Mouse (Mus musculus): ENCODE measurements around the gene Myo9b. TPM values are rescaled to one million over a fixed set of nuclear protein-coding genes. Genes with fewer than 3 reads are reported as not detected.
"Not testable (repeated sequence)": the region's sequence is repeated elsewhere in the genome, so short reads cannot be mapped to it uniquely, and the experiment has no call there.

Myo9b gene
- total RNA-seq, 2 experiments from 2014 or later: 47.3 to 48.5 TPM

DNA sequence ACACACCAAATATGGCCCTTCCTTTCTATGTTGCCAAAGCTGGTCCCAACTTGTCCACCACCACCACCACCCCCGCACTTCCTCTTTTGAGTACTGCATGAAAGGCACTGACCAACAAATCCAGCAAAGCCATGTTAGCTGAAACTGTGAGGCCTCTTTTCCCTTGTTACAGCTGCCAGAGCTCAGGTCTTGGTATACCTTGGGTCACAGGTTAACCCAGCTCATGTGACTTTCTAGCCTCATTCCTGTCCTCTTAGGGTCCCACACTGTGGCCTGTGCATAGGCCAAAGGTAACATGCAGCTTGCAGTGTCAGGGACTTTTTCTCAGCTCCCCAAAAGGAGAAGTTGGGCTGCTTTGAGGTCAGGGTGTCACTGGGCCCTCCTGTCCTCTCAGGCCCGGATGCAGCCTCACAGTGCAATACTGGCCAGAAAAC, 23.7 kb downstream of the Myo9b start:
- intact Hi-C loops (cut with DNase I): no loop called here
- DNase-seq: no peak

DNA sequence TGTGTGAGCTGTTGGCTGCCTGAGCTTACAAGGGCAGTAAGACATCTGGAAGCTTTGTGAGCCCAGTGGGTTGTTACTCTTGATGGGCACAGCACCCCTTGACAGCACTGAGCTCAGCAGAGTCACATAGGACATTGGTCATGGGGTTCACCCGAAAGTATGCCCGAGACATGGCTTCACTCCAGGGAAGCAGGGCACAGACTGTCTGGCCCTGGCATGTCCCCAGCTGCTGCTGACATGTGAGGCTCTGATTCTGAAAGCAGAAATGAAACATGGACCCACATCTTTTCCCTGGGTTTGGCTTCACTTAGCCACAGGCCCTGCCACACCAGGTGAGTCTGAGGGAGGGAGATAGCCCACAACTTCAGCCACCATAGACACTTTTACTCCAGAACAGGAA, 24.3 kb downstream of the Myo9b start:
- DNase-seq: no peak
- intact Hi-C loops (cut with DNase I): no loop called here

DNA sequence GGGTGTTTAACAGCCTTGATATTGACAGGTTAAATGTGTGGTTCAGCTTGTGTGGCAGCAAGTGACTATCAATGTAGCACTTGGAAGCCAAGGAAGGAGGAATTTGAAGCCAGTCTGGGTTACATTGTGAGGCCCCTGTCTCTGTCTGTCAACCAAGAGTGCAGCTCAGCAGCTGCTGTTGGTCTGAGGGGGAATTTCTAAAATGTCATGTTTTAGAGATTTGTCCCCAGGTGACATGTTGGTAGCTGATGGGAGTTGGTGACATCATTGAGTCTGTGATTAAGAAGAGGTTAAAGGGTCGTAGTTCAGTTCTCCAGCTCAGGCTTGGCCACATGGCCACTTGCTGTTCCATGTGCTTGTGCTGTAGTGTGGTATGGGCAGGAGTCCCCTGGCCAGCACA, 24.9 kb downstream of the Myo9b start:
- intact Hi-C loops (cut with DNase I): no loop called here
- no peak for DNase-seq

DNA sequence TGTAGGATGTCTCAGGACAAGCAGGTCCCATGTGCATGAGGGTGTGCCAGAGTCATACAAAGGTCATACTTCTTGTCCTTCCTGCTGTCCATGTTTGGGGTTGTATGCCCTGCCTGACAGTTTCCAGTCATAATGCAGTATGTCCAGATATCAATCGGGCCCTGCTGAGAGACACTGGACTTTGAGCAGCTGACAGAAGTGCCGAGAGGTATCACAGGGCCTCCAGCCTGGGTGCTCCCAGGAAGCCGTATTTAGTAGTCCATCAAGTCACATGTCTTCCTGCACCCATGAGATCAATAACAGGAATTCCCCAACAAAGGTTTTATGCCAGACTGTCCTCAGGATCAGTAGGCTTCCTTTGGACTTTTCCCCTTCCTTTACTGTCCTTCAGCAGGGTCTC, 27.2 kb downstream of the Myo9b start:
- intact Hi-C loops (cut with DNase I): no loop called here

DNA sequence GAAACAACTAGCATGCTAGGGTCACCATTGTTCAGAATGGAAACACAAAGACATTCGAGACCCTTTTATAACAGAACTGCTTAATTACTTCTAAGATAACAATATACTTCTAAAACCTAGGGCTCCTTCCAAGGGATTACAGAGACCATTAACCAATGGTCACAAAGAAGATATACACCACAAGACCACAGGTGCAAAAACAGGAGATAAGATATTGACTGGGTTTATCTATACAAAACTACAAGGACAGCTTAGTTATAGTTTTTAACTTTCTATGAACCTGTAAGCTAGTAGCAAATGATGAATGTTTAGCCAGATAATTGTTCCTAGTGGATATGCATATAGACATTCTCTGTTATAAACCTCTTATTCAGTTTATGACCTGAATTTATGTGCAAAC, 30.3 kb downstream of the Myo9b start:
- DNase-seq: no peak
- intact Hi-C loops (cut with DNase I): no loop called here

More for the DNA sequence above, 27.2 kb downstream of the Myo9b start:
- no peak for DNase-seq

GRCm38 (mm10) chr8:71303632-71304031, 31.1 kb downstream of the Myo9b start:
- no peak for DNase-seq
- intact Hi-C loops (cut with DNase I): no loop called here

GRCm38 (mm10) chr8:71305988-71306387, 33.5 kb downstream of the Myo9b start:
- intact Hi-C loops (cut with DNase I): no loop called here

GRCm38 (mm10) chr8:71307371-71307770, 34.9 kb downstream of the Myo9b start:
- no peak for DNase-seq
- intact Hi-C loops (cut with DNase I): no loop called here

More at GRCm38 (mm10) chr8:71305988-71306387, 33.5 kb downstream of the Myo9b start:
- DNase-seq: no peak

- no peak for DNase-seq
- intact Hi-C loops (cut with DNase I): no loop called here
Measured at GRCm38 (mm10) chr8:71307913-71308312, 35.4 kb downstream of the Myo9b start.

DNA sequence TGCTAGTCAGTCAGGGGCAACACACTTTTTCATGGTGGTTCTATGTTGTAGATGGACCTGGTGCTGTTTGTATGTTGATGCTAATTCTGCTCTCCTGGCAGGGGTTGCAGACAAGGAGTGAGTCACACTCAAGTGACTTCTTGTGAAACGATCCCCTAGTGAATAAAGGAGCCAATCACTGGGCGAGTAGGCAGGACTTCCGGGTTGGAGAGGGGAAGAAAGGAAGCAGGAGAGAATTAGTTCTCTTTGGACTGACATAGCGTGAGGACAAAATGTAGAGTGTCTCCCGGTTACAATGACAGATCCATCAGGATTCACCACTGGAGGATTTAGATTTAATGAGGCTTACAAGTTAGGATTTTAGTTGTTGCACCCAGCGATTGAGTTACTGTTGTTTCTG, 37.9 kb downstream of the Myo9b start:
- intact Hi-C loops (cut with DNase I): no loop called here
- DNase-seq: no peak

DNA sequence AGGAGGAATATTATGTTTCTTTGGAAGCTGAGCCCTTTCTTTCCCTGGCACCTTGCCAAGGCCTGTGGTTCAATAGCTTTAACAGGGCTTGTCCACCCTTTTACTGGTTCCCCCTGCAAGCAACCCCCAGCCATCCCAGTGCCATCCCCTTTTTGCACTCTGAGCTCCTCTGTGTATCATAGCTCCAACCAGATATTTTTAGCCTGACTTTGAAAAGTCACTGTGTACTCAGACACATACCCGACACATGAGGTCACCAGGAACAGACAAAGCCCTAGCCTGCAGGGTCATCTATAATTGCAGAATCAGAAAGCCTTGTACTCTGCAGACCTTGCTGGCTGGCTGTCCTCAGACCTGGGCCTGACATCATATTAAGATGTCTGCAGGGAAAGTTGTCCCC, 40.2 kb downstream of the Myo9b start:
- intact Hi-C loops (cut with DNase I): no loop called here
- DNase-seq: peak; percentile 20

GRCm38 (mm10) chr8:71313951-71314350, 41.4 kb downstream of the Myo9b start:
- intact Hi-C loops (cut with DNase I): no loop called here
- no peak for DNase-seq

- no peak for DNase-seq
- intact Hi-C loops (cut with DNase I): no loop called here
Measured at GRCm38 (mm10) chr8:71315972-71316371, 43.5 kb downstream of the Myo9b start.

DNA sequence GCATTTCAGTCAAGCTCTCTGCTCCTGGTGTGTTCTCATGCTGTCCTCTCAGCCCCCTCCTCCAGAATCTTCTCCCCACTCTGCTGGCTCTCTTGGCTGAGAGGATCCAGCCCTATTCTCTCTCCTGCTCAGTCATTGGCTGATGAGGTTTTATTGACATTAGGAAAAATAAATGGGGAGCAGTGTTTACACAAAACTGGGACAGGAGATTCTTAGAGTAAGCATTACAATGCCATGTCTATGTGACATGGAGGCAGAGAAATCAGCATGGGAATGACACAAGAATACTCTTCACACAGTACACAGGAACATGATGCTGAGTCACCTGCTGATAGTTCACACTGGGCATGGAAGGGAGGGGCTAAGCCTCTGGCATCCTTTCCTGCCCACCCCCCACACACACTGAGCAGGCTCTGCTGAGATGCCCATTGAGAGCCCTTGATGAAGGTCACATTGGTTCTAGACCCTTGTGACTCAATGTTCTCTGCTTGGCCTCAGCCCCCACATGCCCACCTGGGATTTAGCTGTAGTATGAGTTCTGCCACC, 44.0 kb downstream of the Myo9b start:
- intact Hi-C loops (cut with DNase I): no loop called here
- DNase-seq: no peak

DNA sequence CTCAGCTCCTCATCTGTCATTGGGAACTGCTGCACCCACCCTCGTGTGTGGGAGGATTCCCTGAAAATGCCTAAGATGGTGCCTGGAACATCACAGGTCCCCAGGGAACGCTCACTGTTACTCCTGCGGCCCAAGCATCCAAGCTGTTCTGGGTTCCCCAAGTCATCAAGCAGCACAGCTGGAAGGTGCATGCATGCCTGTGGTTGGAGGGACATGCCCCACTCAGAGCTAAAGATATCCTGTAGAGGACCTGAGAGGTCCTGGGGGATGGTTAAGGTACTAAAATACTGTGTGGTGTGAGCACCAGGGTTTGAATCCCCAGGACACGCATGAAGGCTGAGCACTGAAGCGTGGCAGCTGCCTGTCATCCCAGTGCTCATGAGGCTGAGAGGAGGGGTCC, 46.1 kb downstream of the Myo9b start:
- intact Hi-C loops (cut with DNase I); DNase-seq: not testable (repeated sequence)

- intact Hi-C loops (cut with DNase I); DNase-seq: not testable (repeated sequence)
Measured at GRCm38 (mm10) chr8:71319760-71320159, 47.2 kb downstream of the Myo9b start.

- intact Hi-C loops (cut with DNase I): no loop called here
Measured at GRCm38 (mm10) chr8:71322939-71323338, 50.4 kb downstream of the Myo9b start.

GRCm38 (mm10) chr8:71324848-71325247, 52.3 kb downstream of the Myo9b start:
- intact Hi-C loops (cut with DNase I): no loop called here
- DNase-seq: no peak

More at GRCm38 (mm10) chr8:71322939-71323338, 50.4 kb downstream of the Myo9b start:
- no peak for DNase-seq

DNA sequence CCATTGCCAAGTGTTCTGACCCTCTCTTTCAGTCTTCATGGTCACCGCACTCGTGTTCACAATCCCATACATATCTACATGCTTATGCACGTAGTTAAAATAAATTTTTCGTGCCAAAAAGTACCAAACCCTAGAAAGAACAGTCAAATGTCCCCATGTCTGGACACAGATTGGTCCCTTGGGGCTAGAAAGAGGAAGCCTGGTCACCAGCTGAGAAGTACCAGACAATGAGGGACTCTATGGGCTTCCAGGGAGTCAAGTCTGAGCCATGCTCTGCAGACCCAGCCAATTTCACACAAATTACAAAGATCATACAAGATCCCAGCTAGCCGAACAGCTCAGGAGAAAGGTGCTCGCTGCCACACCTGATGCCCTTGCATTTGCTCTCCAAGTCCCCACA, 65.3 kb downstream of the Myo9b start:
- DNase-seq; intact Hi-C loops (cut with DNase I): not testable (repeated sequence)

DNA sequence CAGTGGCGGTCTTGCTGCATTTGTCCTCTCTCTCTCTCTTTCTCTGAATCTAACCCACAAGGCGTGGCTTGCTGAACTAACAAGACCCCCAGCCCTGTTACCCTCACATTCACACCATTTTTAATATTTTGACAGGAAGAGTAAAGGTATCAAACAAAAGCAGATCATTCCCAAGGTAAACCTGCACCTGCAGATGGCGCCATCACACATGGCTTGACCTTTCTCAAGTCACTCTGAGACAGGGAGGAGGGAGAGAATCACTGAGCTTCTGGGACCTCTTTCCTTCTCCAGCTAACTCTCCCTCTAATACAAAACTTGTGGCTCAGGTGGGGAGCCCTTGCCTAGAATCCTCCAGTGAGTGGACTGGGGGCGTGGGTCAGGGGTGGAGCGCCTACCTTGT, 68.1 kb downstream of the Myo9b start:
- peak; percentile 31 for DNase-seq
- intact Hi-C loops (cut with DNase I): no loop called here

- intact Hi-C loops (cut with DNase I): no loop called here
- no peak for DNase-seq
Measured at GRCm38 (mm10) chr8:71346581-71346980, 74.1 kb downstream of the Myo9b start.

DNA sequence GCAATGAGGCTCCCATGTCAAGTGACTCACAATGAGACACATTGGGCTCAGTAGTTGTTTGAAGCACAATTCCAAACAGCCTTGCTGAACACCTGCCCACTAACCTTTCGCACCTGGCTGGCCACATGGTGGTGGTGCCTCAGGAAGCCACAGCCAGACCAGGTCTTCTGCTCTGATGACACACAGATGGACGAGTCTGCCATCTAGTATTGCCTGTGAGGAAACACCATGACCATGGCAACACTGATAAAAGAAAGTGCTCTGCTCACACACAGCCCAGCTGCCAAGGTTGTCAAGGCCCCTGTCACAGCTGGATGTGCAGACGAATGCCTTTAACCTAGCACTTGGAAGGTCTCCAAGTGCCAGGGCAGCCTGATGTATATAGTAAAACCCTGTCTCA, 78.6 kb downstream of the Myo9b start:
- DNase-seq: no peak
- intact Hi-C loops (cut with DNase I): no loop called here

DNA sequence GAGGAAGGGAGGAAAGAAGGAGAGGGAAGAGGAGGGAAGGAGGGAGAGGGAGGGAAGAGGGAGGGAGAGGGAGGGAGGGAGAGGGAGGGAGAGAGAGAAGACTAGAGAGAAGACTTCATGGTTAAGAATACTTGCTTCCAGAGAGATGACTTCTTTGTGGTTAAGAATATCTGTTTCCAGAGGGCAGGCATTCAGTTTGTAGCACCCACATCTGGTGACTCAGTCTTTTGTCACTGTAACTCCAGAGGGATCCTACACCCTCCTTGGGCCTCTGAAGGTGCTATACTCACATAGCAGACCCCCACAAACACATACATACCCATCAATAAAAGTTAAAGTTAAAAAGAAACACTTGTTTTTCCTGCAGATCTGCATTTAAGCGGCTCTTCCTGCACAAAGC, 79.0 kb downstream of the Myo9b start:
- intact Hi-C loops (cut with DNase I): no loop called here
- no peak for DNase-seq

Data from left cerebral cortex, postnatal 4 days (tissue).